Mouse (Mus musculus) stomach, embryonic 14.5 days (tissue): ENCODE results near the gene Ammecr1. TPM values are rescaled to one million over a fixed set of nuclear protein-coding genes. Genes with fewer than 3 reads are reported as not detected.

ENCODE experiments used
- ATAC-seq: fragments of 200-750 bp; cut with Nextera tagmentation; 2 replicates; pipeline ENCODE4 v1.8.0; 2017; ENCODE audit warnings: low read depth, moderate TSS enrichment; ENCODE audit not compliant: insufficient number of reproducible peaks, insufficient read depth, low FRiP score
- H3K27ac ChIP-seq: fragments of 300-500 bp; sonication (generic); 2 replicates; pipeline ENCODE4 v1.5.1; 2014; ENCODE audit warnings: mild to moderate bottlenecking, low read length, moderate library complexity, mixed read lengths
- H3K27me3 ChIP-seq: fragments of 300-500 bp; sonication (generic); 2 replicates; pipeline ENCODE4 v1.6.1; 2014; ENCODE audit warnings: low read length, control low read depth, mixed read lengths; ENCODE audit not compliant: control insufficient read depth, insufficient read depth
- H3K36me3 ChIP-seq: fragments of 300-500 bp; sonication (generic); 2 replicates; pipeline ENCODE4 v1.6.1; 2014; ENCODE audit warnings: mild to moderate bottlenecking, control low read depth, low read length, moderate library complexity, mixed read lengths; ENCODE audit not compliant: control insufficient read depth, insufficient read depth
- H3K4me1 ChIP-seq: fragments of 300-500 bp; sonication (generic); 2 replicates; pipeline ENCODE4 v1.6.1; 2014; ENCODE audit warnings: low read length, control low read depth, mixed read lengths; ENCODE audit not compliant: control insufficient read depth, insufficient read depth
- H3K4me2 ChIP-seq: fragments of 300-500 bp; sonication (generic); replicated peaks from 2 replicates; pipeline ENCODE4 v1.6.1; 2014; ENCODE audit warnings: low read depth, low read length, control low read depth
- H3K4me3 ChIP-seq: fragments of 300-500 bp; sonication (generic); 2 replicates; pipeline ENCODE4 v1.5.1; 2014; ENCODE audit warnings: low read depth, low read length, control low read depth
- H3K9ac ChIP-seq: fragments of 300-500 bp; sonication (generic); replicated peaks from 2 replicates; pipeline ENCODE4 v1.6.1; 2014; ENCODE audit warnings: low read depth, mild to moderate bottlenecking, control low read depth, low read length, moderate library complexity, mixed read lengths
- H3K9me3 ChIP-seq: fragments of 300-500 bp; sonication (generic); 2 replicates; pipeline ENCODE4 v1.6.1; 2016; ENCODE audit warnings: low read depth, low read length, control low read depth; ENCODE audit not compliant: control insufficient read depth
- WGBS: fragments of 180-500 bp; shearing (Covaris S2); extraction: QIAGEN DNeasy Blood & Tissue Kit; methylation state at CpG from one replicate; pipeline ENCODE4 v1.1.7; 2014; 5-methylcytosine and 5-hydroxymethylcytosine counted together
- polyA plus RNA-seq: library from polyadenylated mRNA; unstranded; fragments of >200 nt; fragmentation: Nextera tagmentation; extraction: Ambion mirVana; gene quantifications from 2 replicates; pipeline ENCODE4 v1.2.1, GENCODE M21; 2014

Gene Ammecr1
- polyA plus RNA-seq, 1 experiment from 2014 or later = 13.3 TPM

- Histone ChIP-seq H3K36me3 (no peaks in the 10 kb centered on the region), H3K4me1 (no peaks in the 10 kb centered on the region), H3K9ac (no peak overlapping the region), H3K9me3 (no peaks in the 10 kb centered on the region), H3K27me3 (no peaks in the 10 kb centered on the region), H3K4me2 (no peak overlapping the region), H3K4me3 (no peak overlapping the region), H3K27ac (no peak overlapping the region)
- 91% methylated on average over 9 of the region's 9 CpGs for WGBS
- no peak for ATAC-seq
Measured at GRCm38 (mm10) chrX:142898295-142898887, 68.1 kb downstream of the Ammecr1 start.

GRCm38 (mm10) chrX:142897477-142898000 is 69.0 kb downstream of the Ammecr1 start:
- ATAC-seq = no peak
- Histone ChIP-seq H3K4me3 (no peak overlapping the region), H3K27ac (no peak overlapping the region), H3K9ac (no peak overlapping the region), H3K27me3 (no peaks in the 10 kb centered on the region), H3K4me2 (no peak overlapping the region), H3K4me1 (no peaks in the 10 kb centered on the region), H3K36me3 (no peaks in the 10 kb centered on the region), H3K9me3 (no peaks in the 10 kb centered on the region)
- WGBS = 88% methylated on average over 6 of the region's 6 CpGs

- no peaks in the 10 kb centered on the region for H3K4me1 ChIP-seq
- H3K9me3 ChIP-seq = no peaks in the 10 kb centered on the region
- no peaks in the 10 kb centered on the region for H3K27me3 ChIP-seq
- no peak overlapping the region for H3K9ac ChIP-seq
- no peak for ATAC-seq
- no peaks in the 10 kb centered on the region for H3K36me3 ChIP-seq
- no peak overlapping the region for H3K27ac ChIP-seq
- 62% methylated on average over 2 of the region's 2 CpGs for WGBS
- no peak overlapping the region for H3K4me3 ChIP-seq
- no peak overlapping the region for H3K4me2 ChIP-seq
Measured at GRCm38 (mm10) chrX:142895316-142895715, 71.2 kb downstream of the Ammecr1 start.

- no peaks in the 10 kb centered on the region for H3K9me3 ChIP-seq
- H3K9ac ChIP-seq = no peak overlapping the region
- ATAC-seq = no peak
- no peaks in the 10 kb centered on the region for H3K36me3 ChIP-seq
- 80% methylated on average over 7 of the region's 7 CpGs for WGBS
- H3K27ac ChIP-seq = no peak overlapping the region
- H3K27me3 ChIP-seq = 0 out of 2 replicates have a peak, but pooled peaks cover 3% of the 10 kb centered on the region
- H3K4me1 ChIP-seq = no peaks in the 10 kb centered on the region
- H3K4me2 ChIP-seq = no peak overlapping the region
- H3K4me3 ChIP-seq = no peak overlapping the region
Measured at GRCm38 (mm10) chrX:142885962-142886361, 80.6 kb downstream of the Ammecr1 start.

- Histone ChIP-seq H3K36me3 (no peaks in the 10 kb centered on the region), H3K9ac (no peak overlapping the region), H3K9me3 (no peaks in the 10 kb centered on the region), H3K27me3 (0 out of 2 replicates have a peak, but pooled peaks cover 3% of the 10 kb centered on the region), H3K27ac (no peak overlapping the region), H3K4me1 (no peaks in the 10 kb centered on the region), H3K4me2 (no peak overlapping the region), H3K4me3 (no peak overlapping the region)
- no peak for ATAC-seq
- whole genome bisulfite sequencing = 85% methylated on average over 4 of the region's 4 CpGs
Measured at GRCm38 (mm10) chrX:142883593-142883992, 82.9 kb downstream of the Ammecr1 start.

GRCm38 (mm10) chrX:142882255-142882654 is 84.3 kb downstream of the Ammecr1 start:
- Histone ChIP-seq H3K9ac (no peak overlapping the region), H3K4me3 (no peak overlapping the region), H3K9me3 (no peaks in the 10 kb centered on the region), H3K4me1 (no peaks in the 10 kb centered on the region), H3K27me3 (0 out of 2 replicates have a peak, but pooled peaks cover 3% of the 10 kb centered on the region), H3K36me3 (no peaks in the 10 kb centered on the region), H3K4me2 (no peak overlapping the region), H3K27ac (no peak overlapping the region)
- no peak for ATAC-seq
- WGBS = 84% methylated on average over 5 of the region's 5 CpGs

- WGBS = 76% methylated on average over 2 of the region's 2 CpGs
- no peaks in the 10 kb centered on the region for H3K36me3 ChIP-seq
Measured at GRCm38 (mm10) chrX:142869844-142870243, 96.7 kb downstream of the Ammecr1 start.

GRCm38 (mm10) chrX:142848032-142848431 is 118.5 kb downstream of the Ammecr1 start:
- Histone ChIP-seq H3K9ac (no peak overlapping the region), H3K27me3 (no peaks in the 10 kb centered on the region), H3K9me3 (no peaks in the 10 kb centered on the region), H3K27ac (no peak overlapping the region), H3K4me1 (no peaks in the 10 kb centered on the region), H3K4me2 (no peak overlapping the region), H3K36me3 (no peaks in the 10 kb centered on the region), H3K4me3 (no peak overlapping the region)
- WGBS = 92% methylated on average over 9 of the region's 9 CpGs
- ATAC-seq = no peak

More at GRCm38 (mm10) chrX:142869844-142870243, 96.7 kb downstream of the Ammecr1 start:
- H3K27ac ChIP-seq = no peak overlapping the region
- H3K4me2 ChIP-seq = no peak overlapping the region
- no peaks in the 10 kb centered on the region for H3K4me1 ChIP-seq
- ATAC-seq = no peak
- H3K9me3 ChIP-seq = no peaks in the 10 kb centered on the region
- no peak overlapping the region for H3K9ac ChIP-seq
- no peaks in the 10 kb centered on the region for H3K27me3 ChIP-seq
- no peak overlapping the region for H3K4me3 ChIP-seq

GRCm38 (mm10) chrX:142846266-142846665 is 120.3 kb downstream of the Ammecr1 start:
- H3K9ac ChIP-seq = no peak overlapping the region
- H3K4me1 ChIP-seq = no peaks in the 10 kb centered on the region
- no peaks in the 10 kb centered on the region for H3K9me3 ChIP-seq
- H3K4me3 ChIP-seq = no peak overlapping the region
- H3K27ac ChIP-seq = no peak overlapping the region
- no peak for ATAC-seq
- no peak overlapping the region for H3K4me2 ChIP-seq
- H3K36me3 ChIP-seq = no peaks in the 10 kb centered on the region
- 78% methylated on average over 6 of the region's 6 CpGs for WGBS
- H3K27me3 ChIP-seq = no peaks in the 10 kb centered on the region
